Mouse (Mus musculus): ENCODE measurements at regions not wholly inside any gene's neighbourhood (a gene's known extent, or its start where the extent isn't known, plus 50 kb on each side); places are given as distances from the start of the nearest gene placed in this dataset.
A peak's percentile ranks its signal among the peaks of the same experiment; 100 is the strongest.

- no peak for DNase-seq (ENCODE audit: low spot score in 2 of 2)
Observed at GRCm38 (mm10) chr6:126588761-126589160, 53.5 kb upstream of the Kcna5 start.

DNA sequence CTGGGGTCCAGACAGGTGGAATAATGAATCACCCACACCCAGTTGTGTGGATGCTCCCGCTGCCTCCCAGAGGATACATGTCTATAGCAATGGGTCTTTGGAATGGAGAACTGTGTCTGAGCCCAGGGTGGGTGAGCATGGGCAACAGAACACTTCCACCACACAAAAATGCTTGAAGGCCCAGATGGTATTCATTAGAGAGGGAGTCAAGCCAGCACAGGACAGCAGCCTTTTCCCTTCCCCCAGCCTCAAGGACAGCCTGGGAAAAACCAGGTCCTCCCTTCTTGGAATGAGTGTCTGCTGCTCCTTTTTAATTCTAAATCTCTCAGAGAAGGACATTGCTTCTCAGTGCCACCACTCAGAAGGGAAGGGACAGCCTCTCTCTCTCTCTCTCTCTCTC lies 52.3 kb upstream of the Kcna5 start:
- no peak for DNase-seq (ENCODE audit: low spot score in 2 of 2)

GRCm38 (mm10) chr6:126585813-126586212 lies 50.6 kb upstream of the Kcna5 start:
- peak in 1 of 2 experiments; percentile 60 for DNase-seq (ENCODE audit: low spot score in 2 of 2)

Data from urinary bladder, postnatal 4 days (tissue).